Comparison of ENCODE assay signal across 9 mouse cellular contexts in genomic region chr16:92428197-92428950, GRCm38 (mm10). TPM values are rescaled to one million over a fixed set of nuclear protein-coding genes. Genes with fewer than 3 reads are reported as not detected.
A peak's percentile ranks its signal among the peaks of the same experiment; 100 is the strongest.
DNase-seq lines count a peak whose midpoint lies in the region; ATAC-seq and TF ChIP-seq lines count a peak whose summit lies in the region.
"Had no signal": no experiment of that assay in that cellular context is flagged by ENCODE, and none has a peak within 500 bp of the region (broad histone marks: within the 10 kb centered on the region; RNA-seq: fewer than 3 reads in every experiment).

No protein-coding gene starts in this region.

- WGBS in hindbrain, postnatal 0 days, result 40% methylated on average over 19 of the region's 19 CpGs
- 67% methylated on average over 19 of the region's 19 CpGs for WGBS in hindbrain, embryonic 12.5 days
- 7% methylated on average over 19 of the region's 19 CpGs for WGBS in heart, embryonic 16.5 days
- 39% methylated on average over 19 of the region's 19 CpGs for WGBS in limb, embryonic 14.5 days

- no peak overlapping the region for H3K4me3 ChIP-seq in hindbrain, postnatal 0 days (ENCODE audit: low read length)
- no peak overlapping the region for H3K4me3 ChIP-seq in hindbrain, embryonic 12.5 days
- peak overlapping the region; percentile 18 for H3K4me3 ChIP-seq in brown adipose tissue, adult 24 weeks (ENCODE audit: insufficient read depth, low read depth, low read length)
- peak overlapping the region; percentile 16 for H3K4me3 ChIP-seq in heart, embryonic 16.5 days (ENCODE audit: low read length)
- H3K4me3 ChIP-seq in limb, embryonic 14.5 days (replicated peaks; ENCODE audit: low read length), result no peak overlapping the region

- ATAC-seq in hindbrain, postnatal 0 days, result peak; percentile 57
- ATAC-seq in hindbrain, embryonic 12.5 days (ENCODE audit: low FRiP score), result no peak
- ATAC-seq in heart, embryonic 16.5 days (replicated peaks; ENCODE audit: extremely low read depth, insufficient read depth, low FRiP score), result peak; percentile 85
- ATAC-seq in limb, embryonic 14.5 days (ENCODE audit: low FRiP score, low read depth), result no peak; the same call in 1 of the 2 replicates
- no peak for ATAC-seq in megakaryocyte progenitor cell, adult 5-6 weeks (replicated peaks; ENCODE audit: poor library complexity)
- ATAC-seq in inflammation-experienced regulatory T-cells, adult 6 months, result no peak

- H3K27me3 ChIP-seq in hindbrain, postnatal 0 days (ENCODE audit: insufficient read depth, low read length), result no peaks in the 10 kb centered on the region
- H3K27me3 ChIP-seq in hindbrain, embryonic 12.5 days, result no peaks in the 10 kb centered on the region
- no peaks in the 10 kb centered on the region for H3K27me3 ChIP-seq in heart, embryonic 16.5 days (ENCODE audit: control insufficient read depth, insufficient read depth, low read length)
- H3K27me3 ChIP-seq in limb, embryonic 14.5 days (ENCODE audit: control insufficient read depth, insufficient read depth, low read length), result no peaks in the 10 kb centered on the region

- TF ChIP-seq CTCF in hindbrain, postnatal 0 days (IDR thresholded peaks at IDR 0.05; ENCODE audit: low read depth), result peak; percentile 41; the same call in 1 of the 2 replicates

- H3K4me2 ChIP-seq in hindbrain, postnatal 0 days (ENCODE audit: low read depth, low read length), result no peak overlapping the region
- no peak overlapping the region for H3K4me2 ChIP-seq in hindbrain, embryonic 12.5 days (replicated peaks)
- H3K4me2 ChIP-seq in heart, embryonic 16.5 days (ENCODE audit: low read depth, low read length), result peak overlapping the region; percentile 55
- no peak overlapping the region for H3K4me2 ChIP-seq in limb, embryonic 14.5 days (replicated peaks; ENCODE audit: low read depth, low read length, severe bottlenecking)

- no peaks in the 10 kb centered on the region for H3K36me3 ChIP-seq in hindbrain, postnatal 0 days (ENCODE audit: insufficient read depth, low read length)
- no peaks in the 10 kb centered on the region for H3K36me3 ChIP-seq in hindbrain, embryonic 12.5 days
- no peaks in the 10 kb centered on the region for H3K36me3 ChIP-seq in heart, embryonic 16.5 days (ENCODE audit: control insufficient read depth, insufficient read depth)
- no peaks in the 10 kb centered on the region; the same call in 1 of the 2 replicates for H3K36me3 ChIP-seq in limb, embryonic 14.5 days (ENCODE audit: control insufficient read depth, insufficient read depth, low read length)

- H3K27ac ChIP-seq in hindbrain, postnatal 0 days, result no peak overlapping the region
- H3K27ac ChIP-seq in hindbrain, embryonic 12.5 days, result no peak overlapping the region
- H3K27ac ChIP-seq in brown adipose tissue, adult 24 weeks (replicated peaks; ENCODE audit: low read depth, low read length), result peak overlapping the region; percentile 87
- peak overlapping the region; percentile 97 for H3K27ac ChIP-seq in heart, embryonic 16.5 days (ENCODE audit: low read length)
- H3K27ac ChIP-seq in limb, embryonic 14.5 days (replicated peaks; ENCODE audit: low read depth, low read length), result peak overlapping the region; percentile 28; the same call in 1 of the 2 replicates

- no peaks in the 10 kb centered on the region; the same call in 1 of the 2 replicates for H3K4me1 ChIP-seq in hindbrain, postnatal 0 days (ENCODE audit: insufficient read depth, low read length)
- H3K4me1 ChIP-seq in hindbrain, embryonic 12.5 days, result peaks cover 31% of the 10 kb centered on the region
- H3K4me1 ChIP-seq in brown adipose tissue, adult 24 weeks (ENCODE audit: control insufficient read depth, insufficient read depth, insufficient read length, low read length), result peaks cover 25% of the 10 kb centered on the region
- peaks cover 58% of the 10 kb centered on the region for H3K4me1 ChIP-seq in heart, embryonic 16.5 days (ENCODE audit: control insufficient read depth, insufficient read depth, low read length)
- H3K4me1 ChIP-seq in limb, embryonic 14.5 days (ENCODE audit: control insufficient read depth, insufficient read depth, low read length), result peaks cover 37% of the 10 kb centered on the region

- no peaks in the 10 kb centered on the region for H3K9me3 ChIP-seq in hindbrain, postnatal 0 days (ENCODE audit: low read length)
- no peaks in the 10 kb centered on the region for H3K9me3 ChIP-seq in hindbrain, embryonic 12.5 days (replicated peaks)
- H3K9me3 ChIP-seq in heart, embryonic 16.5 days (replicated peaks; ENCODE audit: control insufficient read depth, low read length), result no peaks in the 10 kb centered on the region
- no peaks in the 10 kb centered on the region for H3K9me3 ChIP-seq in limb, embryonic 14.5 days (ENCODE audit: control insufficient read depth, low read length)

- TF ChIP-seq POLR2A in limb, embryonic 14.5 days (IDR thresholded peaks at IDR 0.05; ENCODE audit: borderline replicate concordance, extremely low read depth, insufficient read depth, insufficient read length), result no peak

- peak; percentile 40 for DNase-seq in hindbrain, postnatal 0 days (ENCODE audit: low spot score)
- peak; percentile 76 for DNase-seq in limb, embryonic 14.5 days (ENCODE audit: low spot score)
- no peak for DNase-seq in layer of hippocampus, postnatal 14 days (ENCODE audit: low spot score in 2 of 2)

- no peak overlapping the region for H3K9ac ChIP-seq in hindbrain, postnatal 0 days (replicated peaks; ENCODE audit: low read length)
- H3K9ac ChIP-seq in hindbrain, embryonic 12.5 days, result no peak overlapping the region
- peak overlapping the region; percentile 69 for H3K9ac ChIP-seq in heart, embryonic 16.5 days (ENCODE audit: low read length)
- no peak overlapping the region for H3K9ac ChIP-seq in limb, embryonic 14.5 days (ENCODE audit: low read depth, low read length, severe bottlenecking)

RNA-seq across cellular contexts. Expression of gene Rcan1, which starts 42.3 kb away (rescaled TPM):
- 78.9 and 87.1 TPM in 2 replicates for total RNA-seq in hindbrain, postnatal 0 days (2014; rRNA removed)
- polyA plus RNA-seq in hindbrain, postnatal 0 days (2015; fragmentation: Nextera tagmentation; extraction: Ambion mirVana), result 63.0 and 67.4 TPM in 2 replicates
- 44.5 and 47.2 TPM in 2 replicates for polyA plus RNA-seq in hindbrain, embryonic 12.5 days (2016; fragmentation: Nextera tagmentation; extraction: Ambion mirVana)
- 22.2 and 44.4 TPM in 2 replicates for polyA plus RNA-seq in brown adipose tissue, adult 24 weeks (2012; ENCODE audit: insufficient read depth, insufficient read length, missing spikeins)
- 80.7 and 89.2 TPM in 2 replicates for polyA plus RNA-seq in heart, embryonic 16.5 days (2015; fragmentation: Nextera tagmentation; extraction: Ambion mirVana)
- polyA plus RNA-seq in limb, embryonic 14.5 days (2012; rRNA removed), result 27.0 and 28.2 TPM in 2 replicates
- polyA plus RNA-seq in limb, embryonic 14.5 days (2014; fragmentation: Nextera tagmentation; extraction: Ambion mirVana), result 38.0 and 40.2 TPM in 2 replicates
- 6.9 and 7.8 TPM in 2 replicates for total RNA-seq in megakaryocyte progenitor cell, adult 5-6 weeks (2015)
- 8.4 and 8.6 TPM in 2 replicates for total RNA-seq in megakaryocyte progenitor cell, adult 5-6 weeks (2017)
- 1 to 10 TPM; 1.8 to 3.3 (median 1.9) TPM for polyA plus RNA-seq in inflammation-experienced regulatory T-cells, adult 6 months (2017; shearing (Covaris generic))
- 10 to 100 TPM; 39.5 to 40.3 TPM for total RNA-seq in layer of hippocampus, postnatal 14 days (2021)

RNA-seq across cellular contexts. Expression of gene Clic6, which starts 57.2 kb away (rescaled TPM):
- 4.5 and 6.2 TPM in 2 replicates for total RNA-seq in hindbrain, postnatal 0 days (2014; rRNA removed)
- 7.7 and 8.9 TPM in 2 replicates for polyA plus RNA-seq in hindbrain, postnatal 0 days (2015; fragmentation: Nextera tagmentation; extraction: Ambion mirVana)
- polyA plus RNA-seq in hindbrain, embryonic 12.5 days (2016; fragmentation: Nextera tagmentation; extraction: Ambion mirVana), result 13.2 and 15.3 TPM in 2 replicates
- not detected in 2 replicates for polyA plus RNA-seq in brown adipose tissue, adult 24 weeks (2012; ENCODE audit: insufficient read depth, insufficient read length, missing spikeins)
- polyA plus RNA-seq in heart, embryonic 16.5 days (2015; fragmentation: Nextera tagmentation; extraction: Ambion mirVana), result 1.9 and 3.4 TPM in 2 replicates
- polyA plus RNA-seq in limb, embryonic 14.5 days (2012; rRNA removed), result 2.2 and 2.7 TPM in 2 replicates
- polyA plus RNA-seq in limb, embryonic 14.5 days (2014; fragmentation: Nextera tagmentation; extraction: Ambion mirVana), result 1.5 and 2.3 TPM in 2 replicates
- total RNA-seq in megakaryocyte progenitor cell, adult 5-6 weeks (2015), result not detected in 2 replicates
- 0.04 TPM in 1 of 2 replicates, not detected in the other for total RNA-seq in megakaryocyte progenitor cell, adult 5-6 weeks (2017)
- polyA plus RNA-seq in inflammation-experienced regulatory T-cells, adult 6 months (2017; shearing (Covaris generic)), result not detected
- total RNA-seq in layer of hippocampus, postnatal 14 days (2021), result 10 to 100 TPM in 1 of 2 experiments, 1 to 10 TPM in 1; 2.1 to 15.4 TPM
- total RNA-seq: neutrophil, adult 5-6 weeks had no signal

Comparison
In these comparisons a context has a peak if more than half of its experiments do, and no peak if none do; other contexts are left out.
1. ATAC-seq: peak in hindbrain, postnatal 0 days (single experiment) and heart, embryonic 16.5 days (single experiment); none in hindbrain, embryonic 12.5 days (single experiment), limb, embryonic 14.5 days (single experiment), megakaryocyte progenitor cell, adult 5-6 weeks (single experiment) and inflammation-experienced regulatory T-cells, adult 6 months (single experiment).
2. DNase-seq: peak in hindbrain, postnatal 0 days (single experiment) and limb, embryonic 14.5 days (single experiment); none in layer of hippocampus, postnatal 14 days (0 of 2).
3. H3K27ac ChIP-seq: peak in brown adipose tissue, adult 24 weeks (single experiment), heart, embryonic 16.5 days (single experiment) and limb, embryonic 14.5 days (single experiment); none in hindbrain, postnatal 0 days (single experiment) and hindbrain, embryonic 12.5 days (single experiment).
4. H3K4me3 ChIP-seq: peak in brown adipose tissue, adult 24 weeks (single experiment) and heart, embryonic 16.5 days (single experiment); none in hindbrain, postnatal 0 days (single experiment), hindbrain, embryonic 12.5 days (single experiment) and limb, embryonic 14.5 days (single experiment).